Comparison of ENCODE assay signal across 24 mouse cellular contexts in the genomic region with DNA sequence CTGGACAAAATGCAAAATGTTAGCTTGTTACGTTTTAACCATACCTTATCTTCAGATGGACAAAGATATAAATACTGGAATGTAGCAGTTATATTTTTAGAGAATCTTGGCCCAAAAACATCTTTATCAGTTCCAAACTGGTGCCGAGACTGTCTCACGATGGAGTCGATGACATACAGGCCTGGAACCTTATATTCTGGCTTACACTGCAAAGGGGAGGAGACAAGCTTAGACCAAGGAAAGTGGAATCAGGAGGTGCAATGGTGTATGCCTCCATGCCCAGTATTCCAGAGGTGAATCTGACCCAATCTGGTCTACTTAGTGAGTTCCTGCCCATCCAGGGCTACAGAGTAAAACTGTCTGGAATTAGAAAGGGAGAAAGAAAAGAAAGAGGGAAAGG. TPM values are rescaled to one million over a fixed set of nuclear protein-coding genes. Genes with fewer than 3 reads are reported as not detected.
DNase-seq lines count a peak whose midpoint lies in the region; ATAC-seq lines count a peak whose summit lies in the region.
"Had no signal": no experiment of that assay in that cellular context is flagged by ENCODE, and none has a peak within 500 bp of the region (broad histone marks: within the 10 kb centered on the region; RNA-seq: fewer than 3 reads in every experiment).

No protein-coding gene starts in this region.

- peak; percentile 59 for ATAC-seq in frontal cortex, adult (ENCODE audit: low TSS enrichment)
- ATAC-seq in heart, embryonic 13.5 days (ENCODE audit: extremely low read depth, insufficient number of reproducible peaks, low FRiP score, low TSS enrichment) = no peak
- no peak for ATAC-seq in lung, embryonic 15.5 days (ENCODE audit: borderline replicate concordance, extremely low read depth, low FRiP score, low TSS enrichment)
- ATAC-seq: activated CD4-positive, CD25-positive, alpha-beta regulatory T cell, adult 4 months; CD4-positive, CD25-positive, alpha-beta regulatory T cell, adult 4 months; forebrain, embryonic 13.5 days; forebrain, embryonic 15.5 days; Patski had no signal

- H3K9ac ChIP-seq in heart, embryonic 13.5 days = no peak overlapping the region
- H3K9ac ChIP-seq in lung, embryonic 15.5 days = no peak overlapping the region
- H3K9ac ChIP-seq: embryonic facial prominence, embryonic 12.5 days; forebrain, embryonic 13.5 days; forebrain, embryonic 15.5 days had no signal

- no peak overlapping the region for H3K4me3 ChIP-seq in heart, embryonic 13.5 days
- no peak overlapping the region for H3K4me3 ChIP-seq in lung, embryonic 15.5 days
- H3K4me3 ChIP-seq: embryonic facial prominence, embryonic 10.5 days; embryonic facial prominence, embryonic 12.5 days; forebrain, embryonic 13.5 days; forebrain, embryonic 15.5 days had no signal

- no peak overlapping the region for H3K4me2 ChIP-seq in heart, embryonic 13.5 days
- no peak overlapping the region for H3K4me2 ChIP-seq in lung, embryonic 15.5 days
- H3K4me2 ChIP-seq: embryonic facial prominence, embryonic 12.5 days; forebrain, embryonic 13.5 days; forebrain, embryonic 15.5 days had no signal

- peaks cover 21% of the 10 kb centered on the region for H3K4me1 ChIP-seq in heart, embryonic 13.5 days
- H3K4me1 ChIP-seq in lung, embryonic 15.5 days = 0 out of 2 replicates have a peak, but pooled peaks cover 7% of the 10 kb centered on the region
- H3K4me1 ChIP-seq: embryonic facial prominence, embryonic 10.5 days; embryonic facial prominence, embryonic 12.5 days; forebrain, embryonic 13.5 days; forebrain, embryonic 15.5 days had no signal

- 0 out of 2 replicates have a peak overlapping the region, but pooled peaks have one; percentile 5 for H3K27ac ChIP-seq in heart, embryonic 13.5 days (replicated peaks)
- 0 out of 2 replicates have a peak overlapping the region, but pooled peaks have one; percentile 6 for H3K27ac ChIP-seq in lung, embryonic 15.5 days
- H3K27ac ChIP-seq: embryonic facial prominence, embryonic 10.5 days; embryonic facial prominence, embryonic 12.5 days; forebrain, embryonic 13.5 days; forebrain, embryonic 15.5 days had no signal

- H3K27me3 ChIP-seq in heart, embryonic 13.5 days (replicated peaks) = no peaks in the 10 kb centered on the region
- H3K27me3 ChIP-seq in lung, embryonic 15.5 days = no peaks in the 10 kb centered on the region
- H3K27me3 ChIP-seq: CH12.LX; embryonic facial prominence, embryonic 12.5 days; forebrain, embryonic 13.5 days; forebrain, embryonic 15.5 days; Patski had no signal

- peaks cover 70% of the 10 kb centered on the region for H3K36me3 ChIP-seq in heart, embryonic 13.5 days
- peaks cover 51% of the 10 kb centered on the region for H3K36me3 ChIP-seq in lung, embryonic 15.5 days

- H3K9me3 ChIP-seq in heart, embryonic 13.5 days = no peaks in the 10 kb centered on the region
- H3K9me3 ChIP-seq in lung, embryonic 15.5 days = no peaks in the 10 kb centered on the region
- H3K9me3 ChIP-seq: embryonic facial prominence, embryonic 10.5 days; embryonic facial prominence, embryonic 12.5 days; forebrain, embryonic 13.5 days; forebrain, embryonic 15.5 days; G1E had no signal

- 57% methylated on average over 4 of the region's 4 CpGs for WGBS in heart, embryonic 13.5 days
- 63% methylated on average over 4 of the region's 4 CpGs for WGBS in lung, embryonic 15.5 days

- no peak for DNase-seq in frontal cortex, postnatal 10 days (ENCODE audit: low spot score in 2 of 2)
- no peak for DNase-seq in heart, adult 18-20 months
- DNase-seq in lung, postnatal 10 days = no peak
- DNase-seq: adrenal gland, adult 8-10 months; adrenal gland, postnatal 14 days; adrenal gland, postnatal 36 days; B cell, adult 2 months; cerebellum, adult 11-12 months; cerebellum, adult 2 months; cerebellum, adult 9-10 months; cerebellum, postnatal 10 days; cerebellum, postnatal 25 days had no signal

RNA-seq across cellular contexts. Expression of a gene that starts 24.2 kb away (rescaled TPM):
- polyA plus RNA-seq in heart, embryonic 13.5 days (2015; fragmentation: Nextera tagmentation; extraction: Ambion mirVana) = 15.5 and 16.3 TPM in 2 replicates
- 10 to 100 TPM; 18.1 to 21.3 TPM for total RNA-seq in heart, adult 18-20 months (2021)
- polyA plus RNA-seq in lung, embryonic 15.5 days (2015; fragmentation: Nextera tagmentation; extraction: Ambion mirVana) = 23.8 and 25.7 TPM in 2 replicates

RNA-seq across cellular contexts. Expression of a gene that starts 39.5 kb away (rescaled TPM):
- 927 and 1,079 TPM in 2 replicates for polyA plus RNA-seq in heart, embryonic 13.5 days (2015; fragmentation: Nextera tagmentation; extraction: Ambion mirVana)
- total RNA-seq in heart, adult 18-20 months (2021) = 100 to 1,000 TPM; 565 to 589 TPM
- 1,192 and 1,274 TPM in 2 replicates for polyA plus RNA-seq in lung, embryonic 15.5 days (2015; fragmentation: Nextera tagmentation; extraction: Ambion mirVana)
